Mouse (Mus musculus) forebrain, embryonic 13.5 days (tissue): ENCODE data around the gene Gm5142. TPM values are rescaled to one million over a fixed set of nuclear protein-coding genes. Genes with fewer than 3 reads are reported as not detected.

ENCODE experiments used
- ATAC-seq: fragments of 200-750 bp; cut with Nextera tagmentation; 2 replicates; pipeline ENCODE4 v1.8.0; 2017
- H3K27ac ChIP-seq: fragments of 300-500 bp; sonication (generic); 2 replicates; pipeline ENCODE4 v1.5.1; 2015; ENCODE audit warnings: inconsistent platforms, mild to moderate bottlenecking, moderate library complexity
- H3K27me3 ChIP-seq: fragments of 300-500 bp; sonication (generic); 2 replicates; pipeline ENCODE4 v1.6.1; 2015; ENCODE audit warnings: mild to moderate bottlenecking, inconsistent platforms
- H3K36me3 ChIP-seq: fragments of 300-500 bp; sonication (generic); 2 replicates; pipeline ENCODE4 v1.6.1; 2015; ENCODE audit warnings: mild to moderate bottlenecking, inconsistent platforms; ENCODE audit not compliant: poor library complexity, severe bottlenecking
- H3K4me1 ChIP-seq: fragments of 300-500 bp; sonication (generic); 2 replicates; pipeline ENCODE4 v1.6.1; 2015; ENCODE audit warnings: inconsistent platforms
- H3K4me2 ChIP-seq: fragments of 300-500 bp; sonication (generic); 2 replicates; pipeline ENCODE4 v1.6.1; 2015; ENCODE audit warnings: inconsistent platforms, mild to moderate bottlenecking, moderate library complexity
- H3K4me3 ChIP-seq: fragments of 300-500 bp; sonication (generic); 2 replicates; pipeline ENCODE4 v1.5.1; 2015; ENCODE audit warnings: mild to moderate bottlenecking, inconsistent platforms
- H3K9ac ChIP-seq: fragments of 300-500 bp; sonication (generic); 2 replicates; pipeline ENCODE4 v1.6.1; 2015; ENCODE audit warnings: mild to moderate bottlenecking, inconsistent platforms
- H3K9me3 ChIP-seq: fragments of 300-500 bp; sonication (generic); replicated peaks from 2 replicates; pipeline ENCODE4 v1.6.1; 2016; ENCODE audit warnings: inconsistent platforms
- WGBS: fragments of 180-500 bp; shearing (Covaris S2); methylation state at CpG from one replicate; pipeline ENCODE4 v1.1.7; 2015; 5-methylcytosine and 5-hydroxymethylcytosine counted together
- polyA plus RNA-seq: library from polyadenylated mRNA; unstranded; fragments of >200 nt; fragmentation: Nextera tagmentation; extraction: Ambion mirVana; gene quantifications from 2 replicates; pipeline ENCODE4 v1.2.1, GENCODE M21; 2015

The Gm5142 gene
- not detected in 2 replicates for polyA plus RNA-seq

DNA sequence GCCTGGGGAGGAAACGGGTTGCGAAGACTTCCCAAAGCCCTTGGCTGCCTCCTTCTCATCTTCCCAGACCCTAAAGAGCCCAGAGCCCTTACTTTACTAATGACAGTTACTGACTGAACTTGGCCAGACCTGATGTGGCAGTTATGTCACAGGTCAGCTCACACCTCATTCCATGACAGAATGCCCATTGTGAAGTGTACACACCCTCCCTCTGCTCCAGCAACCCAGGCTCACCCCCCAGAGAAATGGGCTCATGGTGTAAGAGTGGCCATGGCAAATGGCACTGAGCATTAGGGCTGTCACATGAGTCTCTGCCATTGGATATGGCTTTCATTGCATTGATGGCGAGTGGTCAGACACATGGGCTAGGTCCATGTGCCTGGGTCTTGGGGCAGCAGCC is at the start of gene Gm5142:
Gm5142 (minus strand) TSS at position 101 of the 400 bp plus-strand sequence.
- H3K4me2 ChIP-seq, result no peak within 1 kb of the TSS
- H3K27me3 ChIP-seq, result no peaks in the 10 kb centered on the region
- 90% methylated on average over 3 of the region's 3 CpGs for WGBS
- H3K4me1 ChIP-seq, result no peaks in the 10 kb centered on the region
- H3K27ac ChIP-seq, result no peak within 1 kb of the TSS
- no peak within 1 kb of the TSS for H3K9ac ChIP-seq
- no peaks in the 10 kb centered on the region for H3K36me3 ChIP-seq
- H3K4me3 ChIP-seq, result no peak within 1 kb of the TSS
- no peaks in the 10 kb centered on the region for H3K9me3 ChIP-seq
- no peak for ATAC-seq

DNA sequence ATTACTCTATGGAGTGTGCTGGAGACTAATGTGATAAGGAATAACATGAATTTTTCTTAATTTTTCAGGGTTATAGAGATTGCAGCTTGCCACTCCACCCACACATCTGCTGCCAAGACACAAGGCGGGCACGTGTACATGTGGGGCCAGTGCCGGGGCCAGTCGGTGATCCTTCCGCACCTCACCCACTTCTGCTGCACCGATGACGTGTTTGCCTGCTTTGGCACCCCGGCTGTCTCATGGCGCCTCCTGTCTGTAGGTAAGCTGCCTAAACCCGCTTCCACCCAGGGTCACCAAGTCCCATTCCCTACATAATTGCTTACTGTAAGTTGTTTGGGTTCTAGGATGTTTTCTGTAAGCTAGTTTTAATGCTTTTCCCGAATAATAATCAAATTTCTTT is 47.7 kb upstream of the Gm5142 start:
- no peaks in the 10 kb centered on the region for H3K27me3 ChIP-seq
- ATAC-seq, result no peak
- WGBS, result 94% methylated on average over 11 of the region's 11 CpGs

DNA sequence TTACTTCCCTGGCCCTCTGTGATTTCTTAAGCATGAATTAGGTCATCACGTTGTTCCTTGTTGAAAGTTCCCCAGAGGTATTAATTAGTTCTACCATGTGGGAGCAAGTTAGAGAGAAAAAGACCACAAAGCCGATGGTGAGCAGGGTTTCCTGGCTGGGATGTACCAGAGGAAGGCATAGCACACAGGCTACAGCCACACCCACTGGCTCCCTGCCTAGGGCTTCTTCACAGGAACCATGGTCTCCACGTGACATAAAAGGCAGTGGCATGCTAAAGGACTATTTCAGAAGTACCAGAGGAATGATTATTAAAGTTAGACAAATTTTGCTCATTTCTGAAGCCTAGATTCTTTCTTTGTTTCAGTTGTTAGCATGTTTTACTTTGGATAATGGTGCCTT is 40.7 kb upstream of the Gm5142 start:
- peaks cover 84% of the 10 kb centered on the region for H3K36me3 ChIP-seq

More for the DNA sequence above, 47.7 kb upstream of the Gm5142 start:
- Histone ChIP-seq H3K9me3 (no peaks in the 10 kb centered on the region), H3K4me2 (no peak overlapping the region), H3K36me3 (peaks cover 94% of the 10 kb centered on the region), H3K4me3 (no peak overlapping the region), H3K9ac (no peak overlapping the region), H3K27ac (no peak overlapping the region), H3K4me1 (no peaks in the 10 kb centered on the region)

DNA sequence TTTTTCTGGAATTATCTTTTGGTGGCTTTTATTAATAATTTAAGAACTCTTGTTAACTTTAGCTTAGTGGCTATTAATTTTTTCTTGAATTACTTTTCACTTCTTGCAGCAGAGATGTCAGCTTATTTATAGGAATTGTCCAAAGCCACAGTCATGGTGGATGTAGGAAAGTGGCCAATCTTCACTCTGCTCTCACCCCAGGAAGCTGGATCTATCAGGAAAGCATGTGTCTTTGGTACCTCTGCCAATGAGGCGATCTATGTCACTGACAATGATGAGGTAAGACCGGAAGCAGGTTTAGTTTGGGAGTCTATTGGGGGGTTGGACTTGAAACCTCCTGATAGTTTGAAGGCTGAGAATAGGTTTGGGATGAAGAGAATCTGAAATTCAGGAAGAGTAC is 31.3 kb upstream of the Gm5142 start:
- H3K9ac ChIP-seq, result no peak overlapping the region

More for the DNA sequence above, 40.7 kb upstream of the Gm5142 start:
- Histone ChIP-seq H3K4me2 (no peak overlapping the region), H3K27ac (no peak overlapping the region), H3K9ac (no peak overlapping the region), H3K9me3 (no peaks in the 10 kb centered on the region), H3K27me3 (no peaks in the 10 kb centered on the region), H3K4me3 (no peak overlapping the region), H3K4me1 (no peaks in the 10 kb centered on the region)
- 87% methylated on average over 3 of the region's 3 CpGs for WGBS
- no peak for ATAC-seq

DNA sequence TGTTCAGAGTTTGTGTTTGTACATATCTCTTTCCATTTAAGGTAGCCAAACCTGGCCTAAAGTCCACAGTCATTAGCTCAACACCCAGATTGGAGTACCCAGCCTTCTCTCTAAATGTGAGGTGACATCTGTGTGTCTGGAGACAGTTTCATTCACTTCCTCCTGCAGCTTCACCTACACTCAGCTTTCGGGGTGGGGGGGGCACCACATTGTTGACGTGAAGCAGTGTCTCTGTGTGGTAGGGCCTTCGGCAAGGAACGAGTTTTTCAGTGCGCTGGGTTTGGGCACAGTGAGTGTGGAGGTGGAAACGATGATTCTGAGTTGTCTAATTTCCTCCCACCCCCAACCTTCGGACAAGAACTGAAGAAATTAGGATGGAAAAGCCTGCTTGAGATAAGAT is 30.5 kb upstream of the Gm5142 start:
- Histone ChIP-seq H3K9ac (no peak overlapping the region), H3K4me1 (peaks cover 50% of the 10 kb centered on the region), H3K27me3 (no peaks in the 10 kb centered on the region), H3K27ac (no peak overlapping the region), H3K4me2 (no peak overlapping the region), H3K4me3 (no peak overlapping the region), H3K9me3 (no peaks in the 10 kb centered on the region), H3K36me3 (peaks cover 34% of the 10 kb centered on the region)
- WGBS, result 95% methylated on average over 7 of the region's 7 CpGs
- ATAC-seq, result no peak

More for the DNA sequence above, 31.3 kb upstream of the Gm5142 start:
- Histone ChIP-seq H3K27ac (no peak overlapping the region), H3K4me2 (no peak overlapping the region), H3K27me3 (no peaks in the 10 kb centered on the region), H3K9me3 (no peaks in the 10 kb centered on the region), H3K36me3 (peaks cover 42% of the 10 kb centered on the region), H3K4me1 (peaks cover 42% of the 10 kb centered on the region), H3K4me3 (no peak overlapping the region)
- 97% methylated on average over 2 of the region's 2 CpGs for WGBS
- no peak for ATAC-seq

DNA sequence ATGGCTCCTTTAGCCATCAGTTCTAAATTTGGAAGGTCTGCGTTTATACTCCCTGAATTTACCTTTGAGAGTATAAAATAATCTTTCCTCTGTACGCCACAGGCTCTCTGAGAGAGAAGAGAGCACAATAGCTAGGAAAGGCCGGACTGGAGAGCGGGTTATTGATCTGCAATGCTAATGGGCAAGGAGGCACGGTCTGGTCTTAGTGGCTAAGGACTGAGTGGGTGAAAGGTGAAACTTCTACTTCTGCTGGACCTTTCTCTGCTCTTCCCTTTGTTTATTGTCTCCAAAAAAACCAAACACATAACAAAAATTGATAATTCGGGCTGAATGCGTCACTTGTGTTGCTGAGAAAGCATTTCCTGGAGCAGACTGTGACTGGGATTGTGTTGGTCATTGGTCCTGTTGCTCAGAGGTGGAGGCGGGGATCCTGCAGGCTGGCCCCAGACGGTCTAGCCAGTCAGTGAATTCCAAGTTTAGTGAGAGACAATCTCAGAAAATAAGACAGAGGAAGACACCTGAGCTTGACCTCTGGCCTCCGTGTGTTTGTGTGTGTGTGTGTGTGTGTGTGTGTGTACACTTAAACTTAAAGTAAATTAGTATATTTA is 27.5 kb upstream of the Gm5142 start:
- Histone ChIP-seq H3K4me2 (peak overlapping the region; percentile 20; the same call in 1 of the 2 replicates), H3K4me3 (no peak overlapping the region), H3K9ac (no peak overlapping the region), H3K4me1 (peaks cover 64% of the 10 kb centered on the region), H3K9me3 (no peaks in the 10 kb centered on the region), H3K27me3 (no peaks in the 10 kb centered on the region), H3K27ac (0 out of 2 replicates have a peak overlapping the region, but pooled peaks have one; percentile 32), H3K36me3 (peaks cover 12% of the 10 kb centered on the region)
- 39% methylated on average over 10 of the region's 10 CpGs for WGBS
- no peak for ATAC-seq

DNA sequence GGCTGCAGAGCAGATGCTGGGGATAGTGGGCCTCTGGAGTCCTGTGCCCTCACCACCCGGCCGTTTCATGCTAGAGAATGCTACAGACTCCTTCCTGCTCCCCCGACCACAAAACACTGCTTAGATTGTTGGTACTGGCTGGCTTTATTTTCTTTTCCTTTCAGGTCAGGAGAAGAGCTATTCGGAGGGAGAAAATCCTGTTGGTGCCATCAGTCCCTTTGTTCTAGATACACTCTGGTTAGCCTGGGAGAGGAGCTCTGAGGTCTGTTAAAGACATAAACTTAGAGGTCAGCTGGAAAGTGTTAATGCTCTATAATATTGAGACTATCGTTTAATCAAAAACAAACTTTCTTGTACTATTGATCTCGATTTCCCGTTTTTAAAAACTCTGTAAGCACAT is 26.9 kb upstream of the Gm5142 start:
- Histone ChIP-seq H3K36me3 (peaks cover 7% of the 10 kb centered on the region; the same call in 1 of the 2 replicates), H3K4me1 (peaks cover 67% of the 10 kb centered on the region), H3K27ac (peak overlapping the region; percentile 27; the same call in 1 of the 2 replicates), H3K4me3 (peak overlapping the region; percentile 14; the same call in 1 of the 2 replicates), H3K9ac (peak overlapping the region; percentile 65), H3K9me3 (no peaks in the 10 kb centered on the region), H3K27me3 (no peaks in the 10 kb centered on the region), H3K4me2 (peak overlapping the region; percentile 76)
- ATAC-seq, result no peak
- 26% methylated on average over 7 of the region's 7 CpGs for WGBS

DNA sequence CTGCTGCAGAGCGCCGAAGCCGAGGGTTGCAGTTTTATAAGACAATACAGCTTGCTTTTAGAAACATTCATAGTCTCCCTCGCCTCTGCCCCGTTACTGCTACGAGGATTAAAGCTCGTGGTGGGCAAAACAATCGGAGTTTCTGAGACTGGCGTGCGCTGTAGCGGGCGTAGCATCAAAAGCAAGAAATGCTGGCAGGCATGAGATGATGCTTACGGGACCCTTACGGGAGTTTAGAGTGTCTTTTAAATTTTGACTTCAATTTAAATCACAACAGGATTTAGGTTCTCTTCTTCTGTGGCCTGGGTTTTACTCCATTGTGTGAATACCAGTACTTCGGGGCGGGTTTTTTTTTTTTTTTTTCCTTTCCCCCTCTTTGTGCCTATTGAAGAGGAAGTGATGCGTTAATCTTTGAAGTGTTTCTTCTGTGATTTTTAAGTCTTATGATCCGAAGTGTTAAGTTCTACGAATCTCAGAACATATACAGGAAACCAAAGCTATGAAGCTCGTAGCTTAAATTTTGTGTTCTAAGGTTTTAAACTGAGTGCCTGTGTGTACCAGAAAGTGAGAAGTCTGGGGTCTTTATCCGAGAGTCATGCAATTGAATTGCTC is 23.2 kb upstream of the Gm5142 start:
- under 1% methylated on average over 21 of the region's 21 CpGs for WGBS
- H3K27me3 ChIP-seq, result no peaks in the 10 kb centered on the region
- peak overlapping the region; percentile 84 for H3K4me3 ChIP-seq

DNA sequence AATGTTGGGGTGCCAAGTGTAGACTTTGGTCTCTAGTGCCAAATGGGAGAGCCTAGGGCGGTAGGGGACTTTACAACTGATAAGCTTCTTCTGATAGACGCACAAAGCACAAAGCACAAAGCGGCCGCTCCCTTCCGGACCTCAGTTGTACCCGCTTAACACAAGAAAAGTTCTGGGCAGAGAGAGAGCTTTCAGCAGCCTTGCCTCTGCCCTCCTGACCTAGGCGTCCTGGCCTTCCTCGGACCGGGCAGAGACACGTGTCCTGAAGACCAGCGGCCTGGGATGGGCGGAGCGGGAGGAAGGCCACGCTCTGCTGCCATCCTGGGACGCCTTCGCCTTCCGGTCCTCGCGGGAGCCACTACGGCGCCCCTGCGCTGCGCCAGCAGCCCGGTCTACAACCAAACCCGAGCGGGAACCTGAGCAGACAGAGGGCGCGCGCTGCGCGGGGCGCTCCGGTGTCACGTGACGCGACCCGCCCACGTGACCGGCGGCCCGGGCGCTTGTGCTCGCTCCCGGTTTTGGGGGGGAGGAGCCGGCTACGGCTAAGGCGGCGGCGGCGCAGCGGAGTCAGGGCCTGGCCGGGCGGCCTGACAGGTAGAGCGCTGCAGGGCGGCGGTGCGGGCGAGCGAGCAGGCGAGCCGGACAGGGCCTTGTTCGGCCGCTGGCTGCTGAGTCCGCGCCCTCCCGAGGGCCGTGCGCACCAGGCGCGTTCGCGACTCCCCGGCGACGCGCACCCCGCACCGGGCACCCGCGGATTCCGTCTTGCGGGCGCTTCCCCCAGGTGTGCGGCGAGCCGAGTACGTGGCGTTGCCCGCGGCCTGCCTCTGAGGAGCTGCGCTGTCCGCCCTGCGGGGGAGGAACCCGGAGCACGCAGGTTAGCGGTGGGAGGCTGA is 22.4 kb upstream of the Gm5142 start, which contains the start of gene Rcbtb1:
Rcbtb1 (plus strand) TSS at position 499 of the 893 bp plus-strand sequence.
- H3K36me3 ChIP-seq, result no peaks in the 10 kb centered on the region
- ATAC-seq, result peak; percentile 97
- no peaks in the 10 kb centered on the region for H3K27me3 ChIP-seq
- no peaks in the 10 kb centered on the region for H3K9me3 ChIP-seq
- under 1% methylated on average over 69 of the region's 96 CpGs for WGBS
- H3K27ac ChIP-seq, result peak within 1 kb of the TSS; percentile 96
- peak within 1 kb of the TSS; percentile 76 for H3K4me2 ChIP-seq
- peak within 1 kb of the TSS; percentile 84 for H3K4me3 ChIP-seq
- peak within 1 kb of the TSS; percentile 97 for H3K9ac ChIP-seq
- peaks cover 37% of the 10 kb centered on the region for H3K4me1 ChIP-seq

More for the DNA sequence above, 23.2 kb upstream of the Gm5142 start:
- Histone ChIP-seq H3K4me2 (peak overlapping the region; percentile 76), H3K36me3 (no peaks in the 10 kb centered on the region), H3K4me1 (peaks cover 44% of the 10 kb centered on the region), H3K9ac (peak overlapping the region; percentile 97), H3K27ac (peak overlapping the region; percentile 96), H3K9me3 (no peaks in the 10 kb centered on the region)
- no peak for ATAC-seq

DNA sequence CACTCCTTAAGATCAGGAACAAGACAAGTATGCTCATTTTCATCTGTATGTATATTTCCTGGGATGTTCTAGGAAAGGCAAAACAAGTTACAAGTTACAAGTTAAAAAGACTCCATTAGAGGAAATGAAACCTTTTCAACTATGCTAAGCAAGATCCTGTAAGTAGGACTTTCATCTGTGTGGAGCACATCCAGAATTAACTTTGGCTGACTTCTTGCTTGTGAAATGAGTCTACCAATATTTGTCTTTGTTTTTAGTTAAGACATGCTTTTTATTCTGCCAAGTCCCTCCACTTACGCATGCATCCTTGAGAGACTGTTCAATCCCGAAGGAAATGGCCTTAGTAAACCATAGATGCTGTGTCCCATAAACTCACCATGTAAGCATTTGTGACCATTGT is 7.6 kb upstream of the Gm5142 start:
- Histone ChIP-seq H3K36me3 (no peaks in the 10 kb centered on the region), H3K27ac (no peak overlapping the region), H3K9me3 (no peaks in the 10 kb centered on the region), H3K4me1 (no peaks in the 10 kb centered on the region), H3K4me2 (no peak overlapping the region), H3K27me3 (no peaks in the 10 kb centered on the region), H3K4me3 (no peak overlapping the region), H3K9ac (no peak overlapping the region)
- 88% methylated on average over 2 of the region's 2 CpGs for WGBS
- no peak for ATAC-seq

DNA sequence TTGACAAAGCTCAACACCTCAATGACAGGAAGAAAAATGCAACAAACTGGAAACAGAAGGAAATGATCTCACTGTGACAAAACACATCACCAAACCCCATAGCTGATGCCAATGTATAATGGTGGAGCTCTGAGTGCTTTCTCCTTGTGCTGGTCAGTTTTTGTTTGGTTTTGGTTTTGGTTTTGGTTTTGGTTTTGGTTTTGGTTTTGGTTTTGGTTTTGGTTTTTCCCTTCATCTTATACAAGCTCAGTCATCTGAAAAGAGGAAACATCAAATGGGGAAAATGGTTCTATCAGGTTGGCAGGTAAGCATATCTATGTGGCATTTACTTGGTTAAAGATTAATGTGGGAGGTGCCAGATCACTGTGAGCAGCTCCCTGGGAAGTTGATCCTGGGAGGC is 7.0 kb upstream of the Gm5142 start:
- Histone ChIP-seq H3K4me1 (no peaks in the 10 kb centered on the region), H3K9me3 (no peaks in the 10 kb centered on the region), H3K4me2 (no peak overlapping the region), H3K9ac (no peak overlapping the region), H3K27me3 (no peaks in the 10 kb centered on the region), H3K36me3 (no peaks in the 10 kb centered on the region), H3K27ac (no peak overlapping the region), H3K4me3 (no peak overlapping the region)
- no peak for ATAC-seq

DNA sequence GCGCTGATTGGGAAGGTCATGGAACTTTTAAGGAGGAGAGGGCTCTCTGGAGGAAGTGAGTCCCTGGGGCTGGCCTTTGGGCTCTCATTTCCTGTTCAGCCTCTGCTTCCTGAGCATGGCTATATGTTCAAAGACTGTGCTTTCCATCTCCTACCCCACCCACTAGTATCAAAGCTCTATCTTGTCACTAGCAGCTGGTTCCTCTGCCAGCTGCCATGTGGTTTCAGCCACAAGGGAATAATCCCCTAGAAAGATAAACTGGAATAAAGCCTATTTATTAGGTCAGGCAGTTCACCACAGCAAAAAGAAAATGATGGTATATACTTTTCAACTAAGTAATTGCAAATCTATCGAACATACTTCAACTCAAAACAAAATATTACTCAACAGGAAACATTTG is 4.2 kb upstream of the Gm5142 start:
- Histone ChIP-seq H3K27me3 (no peaks in the 10 kb centered on the region), H3K4me1 (no peaks in the 10 kb centered on the region), H3K9me3 (no peaks in the 10 kb centered on the region), H3K4me3 (no peak overlapping the region), H3K27ac (no peak overlapping the region), H3K4me2 (no peak overlapping the region), H3K9ac (no peak overlapping the region), H3K36me3 (no peaks in the 10 kb centered on the region)
- whole genome bisulfite sequencing, result 83% methylated on average over 2 of the region's 2 CpGs
- no peak for ATAC-seq
